Mouse (Mus musculus): Measurements from ENCODE around the gene Nalcn.
"Not testable (repeated sequence)": the region's sequence is repeated elsewhere in the genome, so short reads cannot be mapped to it uniquely, and the experiment has no call there.

Nalcn gene

GRCm38 (mm10) chr14:123626501-123627179 is at the start of gene Nalcn:
Gene Nalcn (minus strand): TSS chr14:123627144.
- no peak for DNase-seq (ENCODE audit: low spot score in 2 of 2)

DNA sequence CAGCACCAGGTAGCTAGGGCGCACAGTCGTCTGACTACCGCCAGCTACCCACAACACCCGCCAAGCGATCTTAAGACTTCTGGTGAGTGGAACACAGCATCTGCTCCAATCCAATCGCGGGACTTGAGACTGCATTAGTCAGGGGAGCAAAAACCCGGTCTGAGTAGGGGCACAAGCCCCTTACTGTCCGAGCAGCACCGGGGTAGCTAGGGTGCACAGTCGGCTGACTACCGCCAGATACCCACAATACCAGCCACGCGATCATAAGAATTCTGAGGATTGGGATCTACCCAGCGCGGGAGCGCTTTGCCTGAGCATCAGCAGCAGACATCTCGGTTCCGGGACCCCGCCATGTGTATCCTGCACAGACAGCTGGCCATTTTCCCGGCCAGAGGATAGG is 44.1 kb upstream of the Nalcn start:
- not testable (repeated sequence) for DNase-seq (ENCODE audit: low spot score in 2 of 2)

DNA sequence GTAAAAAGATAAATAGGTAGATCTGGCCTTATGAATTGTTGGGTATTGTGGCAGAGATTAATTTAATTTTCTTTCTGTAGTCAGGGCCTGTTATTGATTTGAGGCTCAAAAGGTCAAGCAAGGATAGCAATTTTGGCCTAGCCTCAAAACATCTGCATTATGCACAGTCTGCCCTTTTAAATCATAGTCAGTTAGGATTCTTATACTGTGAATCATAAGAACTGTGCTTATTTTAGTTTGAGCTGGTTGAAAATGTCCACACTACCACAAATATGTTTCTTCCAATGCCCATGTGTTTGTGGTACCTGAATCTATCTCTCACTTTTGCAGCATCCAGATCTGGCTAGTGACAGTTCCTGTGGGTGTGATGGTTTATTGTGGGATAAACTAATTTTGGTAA is 37.5 kb upstream of the Nalcn start:
- DNase-seq (ENCODE audit: low spot score in 2 of 2) = no peak

- DNase-seq (ENCODE audit: low spot score in 2 of 2) = no peak
These were observed 36.3 kb upstream of the Nalcn start for GRCm38 (mm10) chr14:123663206-123663605.

GRCm38 (mm10) chr14:123662386-123662785 is 35.4 kb upstream of the Nalcn start:
- DNase-seq (ENCODE audit: low spot score in 2 of 2) = no peak

GRCm38 (mm10) chr14:123661091-123661491 is 34.1 kb upstream of the Nalcn start:
- DNase-seq (ENCODE audit: low spot score in 2 of 2) = no peak

GRCm38 (mm10) chr14:123659921-123660385 is 33.0 kb upstream of the Nalcn start, which contains the start of gene Itgbl1:
Gene Itgbl1 (plus strand): TSS chr14:123659971.
- no peak for DNase-seq (ENCODE audit: low spot score in 2 of 2)

- DNase-seq (ENCODE audit: low spot score in 2 of 2) = no peak
These were observed 227 bp upstream of the Nalcn start for GRCm38 (mm10) chr14:123627180-123627562.

DNA sequence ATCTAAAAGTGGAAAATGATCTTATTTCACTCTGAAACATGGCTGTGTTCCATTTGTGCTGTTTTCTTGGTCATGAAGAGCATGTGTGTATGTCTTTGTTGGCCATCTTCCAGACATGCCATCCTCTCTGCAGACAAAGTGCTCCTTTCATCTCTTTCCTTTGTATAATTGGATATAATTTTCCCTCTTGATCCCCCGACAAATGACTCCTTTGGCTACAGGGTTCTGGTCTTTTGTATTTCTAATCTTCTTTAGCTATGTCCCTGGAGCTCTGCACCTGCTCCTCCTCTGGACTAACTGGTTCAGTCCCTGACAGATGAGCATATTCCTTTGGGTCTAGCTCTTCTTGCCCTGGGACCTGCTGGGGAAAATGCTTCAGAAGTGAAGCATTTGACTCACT is 4.0 kb downstream of the Nalcn start:
- DNase-seq (ENCODE audit: low spot score in 2 of 2) = no peak

- no peak for DNase-seq (ENCODE audit: low spot score in 2 of 2)
These were observed 31.7 kb downstream of the Nalcn start for GRCm38 (mm10) chr14:123595265-123595664.

DNA sequence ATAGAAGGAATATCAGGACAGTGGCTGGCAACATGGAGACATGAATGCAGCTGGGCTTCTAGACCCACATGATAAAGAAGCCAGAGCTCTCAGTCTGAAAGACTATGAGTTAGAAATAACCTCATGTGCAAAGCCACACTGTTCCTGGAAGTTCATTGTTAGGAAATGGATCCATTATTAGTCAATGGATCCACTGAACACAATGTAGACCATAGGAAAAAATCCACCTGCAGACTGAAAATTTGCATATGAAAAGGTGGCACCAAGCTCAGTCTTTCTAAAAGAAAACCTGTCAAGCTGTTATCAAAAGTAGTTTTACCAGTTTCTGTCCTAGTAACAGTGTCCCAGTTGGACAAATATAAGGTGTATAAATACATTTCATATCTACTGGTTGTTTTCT is 39.5 kb downstream of the Nalcn start:
- no peak for DNase-seq (ENCODE audit: low spot score in 2 of 2)

DNA sequence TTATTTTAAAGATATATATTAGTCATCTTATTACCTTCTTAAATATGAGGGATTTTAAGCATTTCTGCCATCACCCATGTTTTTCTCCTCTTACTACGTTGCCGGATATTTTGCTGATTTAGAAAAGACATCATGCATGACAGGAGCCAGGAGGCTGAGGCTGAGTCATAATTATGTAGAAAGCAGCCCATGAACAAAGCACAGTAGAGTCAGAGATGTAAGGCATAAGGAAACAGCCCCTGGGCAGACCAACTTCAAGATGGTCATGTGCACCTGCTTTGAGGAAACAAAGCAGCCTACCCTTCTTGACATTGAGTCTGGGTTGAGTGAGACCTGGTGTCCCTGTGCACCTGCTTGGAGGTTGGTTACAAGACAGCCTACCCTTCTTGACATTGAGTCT is 44.5 kb downstream of the Nalcn start:
- DNase-seq (ENCODE audit: low spot score in 2 of 2) = no peak

DNA sequence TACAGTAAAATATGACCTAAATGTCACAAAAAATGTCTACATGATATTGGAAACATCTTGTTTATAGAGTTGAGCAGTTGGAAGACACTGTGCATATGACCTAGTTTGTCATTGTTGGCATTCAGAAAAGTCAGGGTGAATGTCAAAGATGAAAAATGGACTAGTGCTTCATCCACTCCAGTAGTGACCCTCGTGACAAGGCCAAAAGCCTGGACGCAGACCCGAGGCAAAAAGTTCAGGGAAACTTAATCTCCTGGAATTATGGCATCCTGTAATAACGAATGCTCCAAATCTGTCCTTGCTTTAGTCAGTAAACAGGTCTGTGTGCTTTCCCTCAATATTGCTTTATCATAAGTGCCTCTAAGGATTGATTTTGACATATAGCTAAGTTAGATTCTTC is 51.6 kb downstream of the Nalcn start:
- DNase-seq (ENCODE audit: low spot score in 2 of 2) = no peak

- DNase-seq (ENCODE audit: low spot score in 2 of 2) = no peak
These were observed 52.0 kb downstream of the Nalcn start for GRCm38 (mm10) chr14:123574936-123575335.

GRCm38 (mm10) chr14:123566599-123566998 is 60.3 kb downstream of the Nalcn start:
- no peak for DNase-seq (ENCODE audit: low spot score in 2 of 2)

DNA sequence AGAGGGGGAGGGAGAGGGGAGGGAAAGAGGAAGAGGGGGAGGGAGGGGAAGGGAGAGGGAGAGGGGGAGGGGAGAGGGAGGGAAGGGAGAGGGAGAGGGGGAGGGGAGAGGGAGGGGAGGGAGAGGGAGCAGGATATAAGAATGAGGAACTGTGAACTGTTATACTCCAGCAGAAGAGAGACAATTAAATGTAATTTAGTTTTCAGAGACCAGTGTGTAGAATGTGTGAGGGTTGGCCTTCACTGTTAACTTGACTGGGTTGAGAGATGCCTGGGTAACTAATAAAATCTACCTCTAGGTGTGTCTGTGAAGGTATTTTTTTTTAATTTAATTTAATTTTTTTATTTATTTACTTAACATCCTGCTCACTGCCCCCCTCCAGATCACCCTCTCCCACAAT is 71.4 kb downstream of the Nalcn start:
- DNase-seq (ENCODE audit: low spot score in 2 of 2) = no peak

DNA sequence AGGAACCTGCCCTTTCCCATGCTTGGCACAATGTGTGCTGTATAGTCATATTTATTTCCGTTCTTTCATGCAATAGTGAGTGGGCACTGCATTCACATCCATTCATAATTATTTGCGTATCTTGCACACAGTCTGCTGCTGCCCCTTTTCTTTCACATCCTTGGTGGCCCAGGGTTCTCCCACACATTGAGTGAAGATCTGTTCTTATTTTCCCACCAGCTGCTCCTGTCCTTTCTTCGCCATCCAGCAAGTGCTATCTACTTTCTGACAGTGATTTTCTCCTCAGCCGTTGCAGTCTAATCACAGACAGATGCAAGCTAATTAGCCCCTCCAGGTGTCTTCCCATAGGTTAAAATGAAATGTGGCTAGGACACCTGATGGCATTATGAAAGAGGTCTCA is 72.0 kb downstream of the Nalcn start:
- no peak for DNase-seq (ENCODE audit: low spot score in 2 of 2)

DNA sequence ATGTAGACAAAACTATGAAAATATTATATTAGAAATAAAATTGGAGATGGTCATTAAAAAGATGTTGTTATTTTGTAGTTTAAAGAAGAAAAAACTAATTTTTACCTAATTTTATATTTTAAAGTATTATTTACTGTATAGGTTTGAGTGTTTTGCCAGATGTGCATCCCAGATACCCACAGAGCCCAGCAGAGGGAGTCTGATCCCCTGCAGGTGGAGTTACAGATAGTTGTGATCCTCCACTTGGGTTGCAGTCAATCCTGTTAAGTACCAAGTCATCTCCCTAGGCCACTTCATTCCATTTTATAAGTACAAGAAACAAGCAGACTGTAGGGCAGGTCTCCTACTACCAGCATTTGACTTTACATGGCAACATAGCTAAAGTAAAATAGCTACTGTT is 84.6 kb downstream of the Nalcn start:
- no peak for DNase-seq (ENCODE audit: low spot score in 2 of 2)

DNA sequence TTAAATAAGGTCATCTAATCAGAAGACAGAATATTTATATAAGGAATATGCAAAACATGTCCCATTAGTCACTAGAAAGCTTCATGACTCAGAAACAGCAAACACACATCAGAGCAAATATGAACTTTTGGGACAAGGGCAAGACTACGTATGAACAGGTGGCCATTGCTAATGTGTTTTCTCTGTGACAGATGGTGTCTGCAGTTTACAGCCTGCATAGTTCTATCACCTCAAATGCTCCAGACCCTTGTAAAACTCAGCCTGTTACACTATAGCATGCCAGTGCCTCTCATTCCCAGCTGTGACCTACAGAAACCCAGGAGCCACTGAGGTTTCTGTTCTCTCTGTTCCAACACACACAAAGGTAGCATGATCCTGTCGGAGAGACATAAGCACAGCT is 91.3 kb downstream of the Nalcn start:
- no peak for DNase-seq (ENCODE audit: low spot score in 2 of 2)

DNA sequence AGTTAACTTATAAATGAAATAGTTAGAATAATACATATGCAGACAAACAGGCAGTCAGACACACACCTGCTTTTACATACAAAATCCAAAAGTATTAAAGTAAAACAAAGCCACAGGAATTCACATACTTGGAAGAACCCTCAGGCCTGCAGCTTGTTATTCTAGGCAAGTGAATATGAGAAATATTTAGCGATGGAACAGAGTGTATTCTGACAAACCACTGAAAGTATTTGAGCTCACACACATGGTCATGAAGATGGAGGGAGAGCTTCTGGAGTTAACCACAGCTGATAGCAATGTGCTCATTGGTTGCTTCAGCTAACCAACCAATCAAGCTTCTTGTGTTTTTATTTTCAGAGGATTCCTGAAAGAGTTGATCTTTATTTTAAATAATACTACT is 93.9 kb downstream of the Nalcn start:
- no peak for DNase-seq (ENCODE audit: low spot score in 2 of 2)

DNA sequence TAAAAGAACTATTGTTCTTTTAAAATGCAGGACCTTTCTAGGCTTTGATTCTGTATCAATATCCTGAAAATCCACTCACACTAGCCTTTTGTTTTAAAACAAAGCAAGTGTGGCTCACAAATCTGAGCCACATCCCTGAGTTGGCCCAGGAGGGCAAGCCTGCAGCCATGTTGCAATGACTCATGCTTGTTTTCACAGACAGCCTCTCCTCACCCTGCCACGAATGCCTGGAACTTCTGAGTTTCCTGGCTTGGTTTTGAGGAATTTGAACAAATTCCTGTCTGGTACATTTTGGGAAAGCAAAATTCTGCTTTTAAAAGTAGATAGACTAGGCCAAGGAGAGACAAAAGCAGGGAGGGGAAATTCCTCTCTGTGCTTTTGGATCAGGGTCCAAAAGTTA is 95.7 kb downstream of the Nalcn start:
- no peak for DNase-seq (ENCODE audit: low spot score in 2 of 2)

DNA sequence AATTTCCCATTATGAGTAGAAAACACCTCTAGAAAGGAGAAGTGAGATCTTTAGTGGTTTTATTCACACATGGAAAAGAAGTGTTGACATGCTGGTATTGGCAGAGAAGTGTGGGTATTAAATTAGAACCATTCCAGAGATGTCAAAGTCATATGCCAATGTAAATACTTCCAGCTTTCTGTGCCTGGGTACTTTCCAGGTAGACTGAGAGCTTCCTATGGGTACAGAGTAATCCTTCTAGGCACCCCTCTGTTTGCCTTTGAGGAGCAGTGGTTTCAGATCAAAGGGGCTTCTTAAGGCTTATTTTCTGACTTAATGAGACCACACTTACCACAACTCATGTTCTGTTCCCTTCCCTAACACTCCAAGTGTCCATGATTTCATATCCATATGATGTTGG is 97.8 kb downstream of the Nalcn start:
- no peak for DNase-seq (ENCODE audit: low spot score in 2 of 2)

DNA sequence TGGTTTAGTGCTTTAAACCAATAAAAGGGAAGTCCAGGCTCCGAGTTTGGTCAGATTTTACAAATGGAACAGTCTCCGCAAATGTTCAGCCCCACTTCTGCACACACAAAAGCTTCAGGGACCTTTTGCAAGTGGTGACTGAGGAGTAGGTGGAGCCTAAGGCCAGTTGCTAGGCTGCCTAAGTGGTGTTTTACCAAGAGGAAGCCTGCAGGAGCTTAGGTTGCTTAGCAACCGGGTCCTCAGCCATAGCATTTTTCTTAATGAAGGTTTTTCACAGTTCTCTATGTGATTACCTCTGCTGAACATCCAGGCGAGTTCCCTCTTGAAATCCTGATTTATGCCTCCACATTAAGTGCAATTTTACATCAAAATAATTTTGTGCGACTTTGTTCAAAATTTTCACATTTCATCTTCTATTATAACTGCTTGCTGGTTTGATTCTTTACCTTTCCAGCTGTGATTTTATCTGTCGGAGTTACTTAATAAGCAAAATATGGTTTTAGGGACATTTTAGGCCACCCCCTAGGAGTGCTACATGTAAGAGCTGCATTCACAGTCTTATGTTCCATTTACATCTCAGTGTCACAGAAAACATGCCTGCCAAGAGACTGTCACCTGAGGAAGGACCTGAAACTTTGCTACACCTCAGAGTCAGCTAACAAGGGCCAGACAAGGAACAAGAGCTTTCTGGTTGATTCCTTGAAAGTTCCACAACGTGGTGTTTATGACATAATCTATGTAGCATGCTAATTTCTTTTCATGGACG is 113.4 kb downstream of the Nalcn start:
- no peak for DNase-seq (ENCODE audit: low spot score in 2 of 2)
